Mouse (Mus musculus) hindlimb bud, embryonic 11.5 days (tissue): ENCODE results near the gene Nrcam.

Experiments
- DNase-seq: peaks from one replicate; pipeline ENCODE4 v3.0.0-alpha.2; 2012; ENCODE audit warnings: low read depth, low spot score; ENCODE audit errors: extremely low spot score

Gene Nrcam

GRCm38 (mm10) chr12:44430996-44431395 lies 102.3 kb downstream of the Nrcam start:
- no peak for DNase-seq

GRCm38 (mm10) chr12:44432727-44433126 lies 104.0 kb downstream of the Nrcam start:
- no peak for DNase-seq

GRCm38 (mm10) chr12:44437046-44437827 lies 108.6 kb downstream of the Nrcam start:
- no peak for DNase-seq

GRCm38 (mm10) chr12:44438884-44439283 lies 110.2 kb downstream of the Nrcam start:
- no peak for DNase-seq

GRCm38 (mm10) chr12:44440230-44440629 lies 111.5 kb downstream of the Nrcam start:
- DNase-seq, result no peak

GRCm38 (mm10) chr12:44450930-44451329 lies 122.2 kb downstream of the Nrcam start:
- DNase-seq, result no peak

- DNase-seq, result no peak
These were observed 123.1 kb downstream of the Nrcam start for GRCm38 (mm10) chr12:44451742-44452141.

- no peak for DNase-seq
These were observed 125.1 kb downstream of the Nrcam start for GRCm38 (mm10) chr12:44453791-44454190.

GRCm38 (mm10) chr12:44457961-44458360 lies 129.3 kb downstream of the Nrcam start:
- no peak for DNase-seq

GRCm38 (mm10) chr12:44462436-44462835 lies 133.8 kb downstream of the Nrcam start:
- DNase-seq, result no peak

GRCm38 (mm10) chr12:44462976-44463375 lies 134.3 kb downstream of the Nrcam start:
- DNase-seq, result no peak

- DNase-seq, result no peak
These were observed 142.4 kb downstream of the Nrcam start for GRCm38 (mm10) chr12:44471073-44471472.

GRCm38 (mm10) chr12:44475355-44475754 lies 146.7 kb downstream of the Nrcam start:
- DNase-seq, result no peak

GRCm38 (mm10) chr12:44479260-44480030 lies 150.8 kb downstream of the Nrcam start:
- no peak for DNase-seq

GRCm38 (mm10) chr12:44480031-44480419 lies 151.3 kb downstream of the Nrcam start:
- no peak for DNase-seq

- DNase-seq, result no peak
These were observed 152.7 kb downstream of the Nrcam start for GRCm38 (mm10) chr12:44481415-44481814.

- no peak for DNase-seq
These were observed 164.2 kb downstream of the Nrcam start for GRCm38 (mm10) chr12:44492759-44493479.

GRCm38 (mm10) chr12:44497762-44498161 lies 169.1 kb downstream of the Nrcam start:
- DNase-seq, result no peak

- no peak for DNase-seq
These were observed 170.2 kb downstream of the Nrcam start for GRCm38 (mm10) chr12:44498872-44499271.

GRCm38 (mm10) chr12:44501807-44502487 lies 173.3 kb downstream of the Nrcam start:
- DNase-seq, result no peak

GRCm38 (mm10) chr12:44503737-44504136 lies 175.1 kb downstream of the Nrcam start:
- no peak for DNase-seq
